28 mouse cellular contexts compared by ENCODE assay signal in genomic region chr15:27508169-27508568, GRCm38 (mm10). TPM values are rescaled to one million over a fixed set of nuclear protein-coding genes. Genes with fewer than 3 reads are reported as not detected.
DNase-seq lines count a peak whose midpoint lies in the region; ATAC-seq and TF ChIP-seq lines count a peak whose summit lies in the region.
"Had no signal": no experiment of that assay in that cellular context is flagged by ENCODE, and none has a peak within 500 bp of the region (broad histone marks: within the 10 kb centered on the region; RNA-seq: fewer than 3 reads in every experiment).

No protein-coding gene starts in this region.

- no peak overlapping the region for H3K9ac ChIP-seq in heart, embryonic 13.5 days
- no peak overlapping the region for H3K9ac ChIP-seq in intestine, embryonic 16.5 days (ENCODE audit: low read depth, low read length)
- H3K9ac ChIP-seq in intestine, embryonic 15.5 days: no peak overlapping the region
- H3K9ac ChIP-seq: embryonic facial prominence, embryonic 12.5 days; hindbrain, embryonic 15.5 days; liver, embryonic 12.5 days; liver, postnatal 0 days had no signal

- peak; percentile 44 to 54 for DNase-seq in cerebellum, adult 2 months
- no peak for DNase-seq in cerebellum, postnatal 36 days
- no peak for DNase-seq in heart, adult 8-10 months (ENCODE audit: low spot score)
- DNase-seq: adrenal gland, adult 8-10 months; cerebellum, adult 9-10 months; embryo, embryonic 11 days; gastrocnemius, postnatal 36 days; kidney, adult 8-10 months; kidney, postnatal 4 days; left cerebral cortex, postnatal 4 days; liver, postnatal 0 days; lung, postnatal 36 days; right cerebral cortex, postnatal 25 days; spleen, adult 18-20 months; thymus, postnatal 14 days had no signal

- H3K36me3 ChIP-seq in heart, embryonic 13.5 days: no peaks in the 10 kb centered on the region
- no peaks in the 10 kb centered on the region for H3K36me3 ChIP-seq in intestine, embryonic 16.5 days (ENCODE audit: control insufficient read depth, insufficient read depth, low read length)
- no peaks in the 10 kb centered on the region for H3K36me3 ChIP-seq in intestine, embryonic 15.5 days
- H3K36me3 ChIP-seq in small intestine, adult 2 months (ENCODE audit: control insufficient read depth, insufficient read depth, low read length): no peaks in the 10 kb centered on the region
- H3K36me3 ChIP-seq: embryonic facial prominence, embryonic 12.5 days; hindbrain, embryonic 15.5 days; liver, embryonic 12.5 days had no signal

- no peaks in the 10 kb centered on the region for H3K27me3 ChIP-seq in cerebellum, adult 2 months (ENCODE audit: control insufficient read depth, insufficient read depth, low read length)
- no peaks in the 10 kb centered on the region for H3K27me3 ChIP-seq in heart, embryonic 13.5 days (replicated peaks)
- H3K27me3 ChIP-seq in intestine, embryonic 16.5 days (replicated peaks; ENCODE audit: control insufficient read depth, insufficient read depth, low read length): no peaks in the 10 kb centered on the region
- H3K27me3 ChIP-seq in intestine, embryonic 15.5 days (replicated peaks): no peaks in the 10 kb centered on the region
- H3K27me3 ChIP-seq in small intestine, adult 2 months (ENCODE audit: control insufficient read depth, insufficient read depth, low read length): no peaks in the 10 kb centered on the region
- H3K27me3 ChIP-seq: CH12.LX; embryonic facial prominence, embryonic 12.5 days; hindbrain, embryonic 15.5 days; liver, embryonic 12.5 days had no signal

- H3K4me2 ChIP-seq in heart, embryonic 13.5 days: no peak overlapping the region
- H3K4me2 ChIP-seq in intestine, embryonic 16.5 days (ENCODE audit: low read depth, low read length): no peak overlapping the region
- no peak overlapping the region for H3K4me2 ChIP-seq in intestine, embryonic 15.5 days (replicated peaks)
- H3K4me2 ChIP-seq: embryonic facial prominence, embryonic 12.5 days; hindbrain, embryonic 15.5 days; liver, embryonic 12.5 days; midbrain, embryonic 11.5 days had no signal

- TF ChIP-seq CTCF in cerebellum, adult 2 months (IDR thresholded peaks at IDR 0.05; ENCODE audit: borderline replicate concordance, insufficient read depth, low read depth, low read length): no peak
- TF ChIP-seq CTCF in small intestine, adult 2 months (IDR thresholded peaks at IDR 0.05; ENCODE audit: extremely low read depth, insufficient read length, insufficient replicate concordance, low read depth, low read length): no peak

- WGBS in cerebellum, adult 2 months: 11% methylated on average over 7 of the region's 7 CpGs
- WGBS in heart, embryonic 13.5 days: 63% methylated on average over 7 of the region's 7 CpGs
- WGBS in intestine, embryonic 16.5 days: 86% methylated on average over 7 of the region's 7 CpGs
- WGBS in intestine, embryonic 15.5 days: 80% methylated on average over 7 of the region's 7 CpGs
- WGBS in small intestine, adult 2 months: 85% methylated on average over 7 of the region's 7 CpGs

- peaks cover 55% of the 10 kb centered on the region for H3K4me1 ChIP-seq in cerebellum, adult 2 months (ENCODE audit: control insufficient read depth, insufficient read depth, low read length)
- peaks cover 69% of the 10 kb centered on the region for H3K4me1 ChIP-seq in heart, embryonic 13.5 days
- peaks cover 34% of the 10 kb centered on the region for H3K4me1 ChIP-seq in intestine, embryonic 16.5 days (ENCODE audit: control insufficient read depth, insufficient read depth, low read length)
- peaks cover 26% of the 10 kb centered on the region for H3K4me1 ChIP-seq in intestine, embryonic 15.5 days (replicated peaks)
- peaks cover 32% of the 10 kb centered on the region for H3K4me1 ChIP-seq in small intestine, adult 2 months (ENCODE audit: control insufficient read depth, insufficient read depth, insufficient read length, low read length)

- peak overlapping the region; percentile 78; the same call in 1 of the 2 replicates for H3K27ac ChIP-seq in cerebellum, adult 2 months (ENCODE audit: insufficient read depth, low read length)
- peak overlapping the region; percentile 81; the same call in 1 of the 2 replicates for H3K27ac ChIP-seq in heart, embryonic 13.5 days (replicated peaks)
- peak overlapping the region; percentile 92 for H3K27ac ChIP-seq in intestine, embryonic 16.5 days (ENCODE audit: low read length)
- no peak overlapping the region; the same call in 1 of the 2 replicates for H3K27ac ChIP-seq in intestine, embryonic 15.5 days
- H3K27ac ChIP-seq in small intestine, adult 2 months (ENCODE audit: insufficient read depth, low read depth, low read length): peak overlapping the region; percentile 62; the same call in 1 of the 2 replicates
- H3K27ac ChIP-seq: embryonic facial prominence, embryonic 12.5 days; hindbrain, embryonic 15.5 days; kidney, postnatal 0 days; liver, embryonic 12.5 days had no signal

- H3K9me3 ChIP-seq in heart, embryonic 13.5 days: no peaks in the 10 kb centered on the region
- no peaks in the 10 kb centered on the region for H3K9me3 ChIP-seq in intestine, embryonic 16.5 days (ENCODE audit: control insufficient read depth, low read length)
- H3K9me3 ChIP-seq in intestine, embryonic 15.5 days: no peaks in the 10 kb centered on the region
- H3K9me3 ChIP-seq: embryonic facial prominence, embryonic 12.5 days; hindbrain, embryonic 15.5 days; liver, embryonic 12.5 days had no signal

- no peak overlapping the region for H3K4me3 ChIP-seq in cerebellum, adult 2 months (replicated peaks; ENCODE audit: insufficient read depth, low read depth, low read length)
- no peak overlapping the region for H3K4me3 ChIP-seq in heart, embryonic 13.5 days
- no peak overlapping the region for H3K4me3 ChIP-seq in intestine, embryonic 16.5 days (ENCODE audit: low read length)
- no peak overlapping the region for H3K4me3 ChIP-seq in intestine, embryonic 15.5 days (replicated peaks)
- no peak overlapping the region for H3K4me3 ChIP-seq in small intestine, adult 2 months (ENCODE audit: low read depth, low read length)
- H3K4me3 ChIP-seq: embryonic facial prominence, embryonic 12.5 days; hindbrain, embryonic 15.5 days; liver, embryonic 12.5 days had no signal

- no peak for TF ChIP-seq POLR2A in cerebellum, adult 2 months (IDR thresholded peaks at IDR 0.05; ENCODE audit: borderline replicate concordance, insufficient read depth, low read length)
- TF ChIP-seq POLR2A in small intestine, adult 2 months (IDR thresholded peaks at IDR 0.05; ENCODE audit: low read depth, low read length): no peak

- no peak for ATAC-seq in heart, embryonic 13.5 days (ENCODE audit: extremely low read depth, insufficient number of reproducible peaks, low FRiP score, low TSS enrichment)
- no peak for ATAC-seq in intestine, embryonic 16.5 days
- no peak for ATAC-seq in intestine, embryonic 15.5 days
- ATAC-seq: forebrain, embryonic 14.5 days; inflammation-experienced regulatory T-cells, adult 6 months; liver, embryonic 12.5 days; liver, postnatal 0 days; midbrain, embryonic 16.5 days had no signal

RNA-seq across cellular contexts. Expression of gene Ank, which starts 41.7 kb away (rescaled TPM):
- polyA plus RNA-seq in cerebellum, adult 2 months (2012; rRNA removed): 212 and 222 TPM in 2 replicates
- polyA plus RNA-seq in heart, embryonic 13.5 days (2015; fragmentation: Nextera tagmentation; extraction: Ambion mirVana): 9.1 and 10.6 TPM in 2 replicates
- 100 to 1,000 TPM; 216 to 229 (median 226) TPM for total RNA-seq in heart, adult 8-10 months (2022)
- polyA plus RNA-seq in intestine, embryonic 16.5 days (2015; fragmentation: Nextera tagmentation; extraction: Ambion mirVana): 5.9 and 12.1 TPM in 2 replicates
- polyA plus RNA-seq in intestine, embryonic 15.5 days (2015; fragmentation: Nextera tagmentation; extraction: Ambion mirVana): 15.9 and 16.7 TPM in 2 replicates
- polyA plus RNA-seq in small intestine, adult 2 months (2012; rRNA removed): 29.3 and 40.6 TPM in 2 replicates

Comparison
In these comparisons a context has a peak if more than half of its experiments do, and no peak if none do; other contexts are left out.
1. DNase-seq: peak in cerebellum, adult 2 months (2 of 2); none in cerebellum, postnatal 36 days (0 of 2) and heart, adult 8-10 months (single experiment).